Mouse (Mus musculus) liver, embryonic 13.5 days (tissue): Measurements from ENCODE around the gene Hist1h2ab. TPM values are rescaled to one million over a fixed set of nuclear protein-coding genes. Genes with fewer than 3 reads are reported as not detected.

Experiments used
- ATAC-seq: fragments of 200-750 bp; cut with Nextera tagmentation; 2 replicates; pipeline ENCODE4 v1.8.0; 2017; ENCODE audit warnings: low read depth, mild to moderate bottlenecking, moderate number of reproducible peaks, moderate library complexity
- DNase-seq: peaks from one replicate; pipeline ENCODE4 v3.0.0; 2022
- H3K27ac ChIP-seq: fragments of 300-500 bp; sonication (generic); 2 replicates; pipeline ENCODE4 v1.5.1; 2015; ENCODE audit warnings: moderate library complexity, mild to moderate bottlenecking, inconsistent platforms
- H3K27me3 ChIP-seq: fragments of 300-500 bp; sonication (generic); 2 replicates; pipeline ENCODE4 v1.6.1; 2015; ENCODE audit warnings: mild to moderate bottlenecking, inconsistent platforms
- H3K36me3 ChIP-seq: fragments of 300-500 bp; sonication (generic); 2 replicates; pipeline ENCODE4 v1.6.1; 2015; ENCODE audit warnings: mild to moderate bottlenecking, inconsistent platforms
- H3K4me1 ChIP-seq: fragments of 300-500 bp; sonication (generic); replicated peaks from 2 replicates; pipeline ENCODE4 v1.6.1; 2015; ENCODE audit warnings: inconsistent platforms
- H3K4me2 ChIP-seq: fragments of 300-500 bp; sonication (generic); 2 replicates; pipeline ENCODE4 v1.6.1; 2015; ENCODE audit warnings: inconsistent platforms, mild to moderate bottlenecking, moderate library complexity
- H3K4me3 ChIP-seq: fragments of 300-500 bp; sonication (generic); replicated peaks from 2 replicates; pipeline ENCODE4 v1.5.1; 2015; ENCODE audit warnings: mild to moderate bottlenecking, inconsistent platforms
- H3K9ac ChIP-seq: fragments of 300-500 bp; sonication (generic); 2 replicates; pipeline ENCODE4 v1.6.1; 2015; ENCODE audit warnings: mild to moderate bottlenecking, inconsistent platforms
- H3K9me3 ChIP-seq: fragments of 300-500 bp; sonication (generic); replicated peaks from 2 replicates; pipeline ENCODE4 v1.6.1; 2016; ENCODE audit warnings: inconsistent platforms
- WGBS: fragments of 180-500 bp; shearing (Covaris S2); methylation state at CpG from one replicate; pipeline ENCODE4 v1.1.7; 2015; ENCODE audit not compliant: insufficient replicate concordance; 5-methylcytosine and 5-hydroxymethylcytosine counted together
- polyA plus RNA-seq: library from polyadenylated mRNA; unstranded; fragments of >200 nt; fragmentation: Nextera tagmentation; extraction: Ambion mirVana; gene quantifications from 2 replicates; pipeline ENCODE4 v1.2.1, GENCODE M21; 2015

Gene Hist1h2ab
- polyA plus RNA-seq, 1 experiment from 2014 or later, result 76.2 TPM

GRCm38 (mm10) chr13:23738677-23739068, 12.3 kb upstream of the Hist1h2ab start, which contains the start of gene Hist1h1c:
Gene Hist1h1c, plus strand, starts transcription at chr13:23738808.
- H3K27me3 ChIP-seq, result no peaks in the 10 kb centered on the region
- peak within 1 kb of the TSS; percentile 92 for H3K9ac ChIP-seq
- H3K4me1 ChIP-seq, result peaks cover 35% of the 10 kb centered on the region
- peak; percentile 95 for DNase-seq
- H3K4me3 ChIP-seq, result peak within 1 kb of the TSS; percentile 65
- H3K9me3 ChIP-seq, result no peaks in the 10 kb centered on the region
- peak within 1 kb of the TSS; percentile 82 for H3K4me2 ChIP-seq
- peak within 1 kb of the TSS; percentile 100 for H3K27ac ChIP-seq
- H3K36me3 ChIP-seq, result no peaks in the 10 kb centered on the region
- ATAC-seq, result peak; percentile 79
- WGBS, result under 1% methylated on average over 38 of the region's 38 CpGs

DNA sequence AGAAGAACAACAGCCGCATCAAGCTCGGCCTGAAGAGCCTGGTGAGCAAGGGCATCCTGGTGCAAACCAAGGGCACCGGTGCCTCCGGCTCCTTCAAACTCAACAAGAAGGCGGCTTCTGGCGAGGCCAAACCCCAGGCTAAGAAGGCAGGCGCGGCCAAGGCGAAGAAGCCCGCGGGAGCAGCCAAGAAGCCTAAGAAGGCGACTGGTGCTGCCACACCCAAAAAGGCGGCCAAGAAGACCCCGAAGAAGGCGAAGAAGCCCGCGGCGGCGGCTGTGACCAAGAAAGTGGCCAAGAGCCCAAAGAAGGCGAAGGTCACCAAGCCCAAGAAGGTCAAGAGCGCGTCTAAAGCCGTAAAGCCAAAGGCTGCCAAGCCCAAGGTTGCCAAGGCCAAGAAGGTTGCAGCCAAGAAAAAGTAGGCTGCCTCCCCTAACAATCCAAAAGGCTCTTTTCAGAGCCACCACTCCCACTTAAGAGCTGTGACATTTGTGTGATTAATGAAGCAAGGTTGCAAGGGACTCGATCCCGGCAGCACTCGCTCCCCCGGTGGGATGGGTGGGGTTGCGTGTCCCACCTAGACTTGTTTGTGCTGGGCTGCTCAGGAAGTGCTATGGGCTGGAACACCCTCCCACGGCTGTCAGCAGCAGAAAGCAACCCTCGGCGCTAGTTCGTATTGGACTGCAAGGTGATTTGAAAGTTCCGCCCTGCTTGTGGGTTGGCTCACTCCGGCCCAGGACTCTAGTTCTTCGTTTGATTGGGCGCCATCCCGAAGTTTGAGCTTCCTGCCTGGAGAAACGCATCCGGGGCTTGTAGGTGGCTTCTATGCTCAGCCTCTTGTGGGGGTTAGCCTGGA, 11.6 kb upstream of the Hist1h2ab start:
- Histone ChIP-seq H3K27me3 (no peaks in the 10 kb centered on the region), H3K36me3 (no peaks in the 10 kb centered on the region), H3K4me1 (peaks cover 40% of the 10 kb centered on the region), H3K4me3 (peak overlapping the region; percentile 65), H3K9ac (peak overlapping the region; percentile 92), H3K4me2 (peak overlapping the region; percentile 82), H3K27ac (peak overlapping the region; percentile 100), H3K9me3 (no peaks in the 10 kb centered on the region)
- under 1% methylated on average over 39 of the region's 39 CpGs for WGBS
- DNase-seq, result peak; percentile 89
- peak; percentile 85 for ATAC-seq

- Histone ChIP-seq H3K4me2 (peak overlapping the region; percentile 82), H3K4me3 (peak overlapping the region; percentile 65), H3K9me3 (no peaks in the 10 kb centered on the region), H3K36me3 (no peaks in the 10 kb centered on the region), H3K9ac (peak overlapping the region; percentile 92), H3K4me1 (peaks cover 43% of the 10 kb centered on the region), H3K27me3 (no peaks in the 10 kb centered on the region), H3K27ac (peak overlapping the region; percentile 100)
- no peak for DNase-seq
- no peak for ATAC-seq
- WGBS, result under 1% methylated on average over 14 of the region's 14 CpGs
Measured at GRCm38 (mm10) chr13:23739922-23740252, 11.0 kb upstream of the Hist1h2ab start.

GRCm38 (mm10) chr13:23740256-23740840, 10.6 kb upstream of the Hist1h2ab start:
- Histone ChIP-seq H3K27me3 (no peaks in the 10 kb centered on the region), H3K4me2 (peak overlapping the region; percentile 82), H3K4me3 (peak overlapping the region; percentile 65), H3K36me3 (no peaks in the 10 kb centered on the region), H3K4me1 (peaks cover 43% of the 10 kb centered on the region), H3K9ac (peak overlapping the region; percentile 92), H3K9me3 (no peaks in the 10 kb centered on the region), H3K27ac (peak overlapping the region; percentile 100)
- no peak for DNase-seq
- WGBS, result 16% methylated on average over 13 of the region's 13 CpGs
- no peak for ATAC-seq

DNA sequence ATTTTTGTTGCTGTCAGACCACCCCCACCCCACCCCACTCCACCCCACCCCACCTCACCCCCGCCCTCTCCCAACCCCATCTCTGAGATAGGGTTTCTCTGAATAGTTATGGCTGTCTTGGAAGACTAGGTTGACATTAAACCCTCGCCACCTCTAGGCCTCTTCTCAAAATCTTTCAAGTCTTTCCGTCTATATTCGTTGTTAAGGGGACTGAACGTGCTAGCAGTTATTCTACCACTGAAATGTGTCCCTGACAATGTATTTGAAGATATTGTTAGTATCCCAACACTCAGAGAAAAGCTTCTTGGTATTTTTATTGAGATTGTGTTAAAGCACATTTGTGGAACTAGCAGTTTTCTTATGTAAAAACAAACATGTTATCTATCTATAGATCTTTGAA, 10.0 kb upstream of the Hist1h2ab start:
- Histone ChIP-seq H3K9ac (peak overlapping the region; percentile 92), H3K4me3 (peak overlapping the region; percentile 65), H3K9me3 (no peaks in the 10 kb centered on the region), H3K27ac (peak overlapping the region; percentile 100), H3K27me3 (no peaks in the 10 kb centered on the region), H3K4me2 (peak overlapping the region; percentile 82), H3K36me3 (no peaks in the 10 kb centered on the region), H3K4me1 (peaks cover 43% of the 10 kb centered on the region)
- ATAC-seq (no peak), DNase-seq (no peak)
- 13% methylated on average over 5 of the region's 5 CpGs for WGBS

DNA sequence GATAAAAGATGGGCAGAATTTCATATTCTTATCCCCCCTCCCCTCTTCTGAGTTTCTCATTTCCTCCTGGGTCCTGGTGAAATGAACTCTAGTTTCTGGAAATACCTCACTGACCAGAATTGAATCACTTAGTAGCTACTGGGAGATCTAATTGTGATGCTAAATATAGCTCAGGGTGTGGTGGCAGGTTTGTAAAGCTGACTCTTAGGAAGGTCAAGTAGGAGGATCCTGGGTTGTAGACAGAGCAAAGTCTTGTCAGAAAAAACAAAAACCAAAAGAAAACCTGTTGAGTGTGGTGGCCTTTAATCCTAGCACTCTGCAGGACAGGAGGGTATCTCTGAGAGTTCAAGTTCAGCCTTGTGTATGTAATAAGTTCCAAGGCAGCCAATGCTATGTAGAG, 8.9 kb upstream of the Hist1h2ab start:
- H3K4me2 ChIP-seq, result peak overlapping the region; percentile 53
- no peak for DNase-seq
- no peak for ATAC-seq
- H3K27ac ChIP-seq, result peak overlapping the region; percentile 89
- no peaks in the 10 kb centered on the region for H3K36me3 ChIP-seq
- H3K4me3 ChIP-seq, result peak overlapping the region; percentile 34
- peaks cover 44% of the 10 kb centered on the region for H3K4me1 ChIP-seq
- peak overlapping the region; percentile 73 for H3K9ac ChIP-seq
- H3K9me3 ChIP-seq, result no peaks in the 10 kb centered on the region
- H3K27me3 ChIP-seq, result no peaks in the 10 kb centered on the region

- DNase-seq, result no peak
- Histone ChIP-seq H3K27ac (peak overlapping the region; percentile 89), H3K36me3 (no peaks in the 10 kb centered on the region), H3K27me3 (no peaks in the 10 kb centered on the region), H3K4me3 (peak overlapping the region; percentile 32), H3K9ac (peak overlapping the region; percentile 67), H3K4me1 (peaks cover 48% of the 10 kb centered on the region), H3K4me2 (peak overlapping the region; percentile 54), H3K9me3 (no peaks in the 10 kb centered on the region)
- ATAC-seq, result no peak
- WGBS, result 82% methylated on average over 5 of the region's 5 CpGs
Measured at GRCm38 (mm10) chr13:23743215-23743614, 7.7 kb upstream of the Hist1h2ab start.

- Histone ChIP-seq H3K27ac (peak overlapping the region; percentile 99), H3K4me1 (peaks cover 53% of the 10 kb centered on the region), H3K4me3 (peak overlapping the region; percentile 57), H3K9me3 (no peaks in the 10 kb centered on the region), H3K9ac (peak overlapping the region; percentile 82), H3K4me2 (peak overlapping the region; percentile 67), H3K27me3 (no peaks in the 10 kb centered on the region), H3K36me3 (no peaks in the 10 kb centered on the region)
- 52% methylated on average over 4 of the region's 4 CpGs for WGBS
- no peak for ATAC-seq
- DNase-seq, result no peak
Measured at GRCm38 (mm10) chr13:23743963-23744362, 7.0 kb upstream of the Hist1h2ab start.

DNA sequence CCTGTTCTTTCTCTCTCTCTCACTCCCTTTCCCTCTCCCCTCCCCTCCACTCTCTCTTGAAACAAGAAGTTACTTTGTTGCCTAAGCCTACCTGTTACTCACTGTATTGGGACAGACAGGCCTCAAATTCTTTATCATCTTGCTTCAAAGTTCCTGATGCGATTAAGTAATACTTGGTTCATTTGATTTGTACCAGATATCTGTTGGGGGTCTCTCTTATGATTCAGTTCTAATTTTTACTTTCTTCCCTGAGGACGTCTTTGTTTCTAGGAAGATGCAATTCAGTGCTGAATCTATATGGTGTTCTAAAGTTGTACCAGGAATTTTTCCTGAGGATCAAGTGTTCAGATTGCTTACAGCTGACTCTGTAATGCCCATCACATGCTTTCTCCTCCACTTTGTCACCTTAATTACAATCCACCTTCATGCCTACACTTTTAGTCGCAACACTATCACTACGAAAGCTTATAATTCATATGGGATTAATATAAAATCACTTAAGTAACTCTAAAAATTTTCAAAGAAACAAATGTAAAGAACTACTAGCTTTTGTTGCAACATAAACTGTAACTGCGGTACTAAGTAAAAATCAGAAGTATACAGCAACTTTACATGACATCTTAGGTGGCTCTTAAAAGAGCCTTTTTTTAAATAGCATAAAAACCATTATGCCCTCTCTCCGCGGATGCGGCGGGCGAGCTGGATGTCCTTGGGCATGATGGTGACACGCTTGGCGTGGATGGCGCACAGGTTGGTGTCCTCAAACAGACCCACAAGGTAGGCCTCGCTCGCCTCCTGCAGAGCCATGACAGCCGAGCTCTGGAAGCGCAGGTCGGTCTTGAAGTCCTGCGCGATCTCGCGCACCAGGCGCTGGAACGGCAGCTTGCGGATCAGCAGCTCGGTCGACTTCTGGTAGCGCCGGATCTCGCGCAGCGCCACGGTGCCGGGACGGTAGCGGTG, 6.2 kb upstream of the Hist1h2ab start:
- ATAC-seq (no peak), DNase-seq (peak; percentile 71)
- Histone ChIP-seq H3K4me2 (peak overlapping the region; percentile 67), H3K27me3 (no peaks in the 10 kb centered on the region), H3K27ac (peak overlapping the region; percentile 99), H3K4me1 (peaks cover 58% of the 10 kb centered on the region), H3K4me3 (peak overlapping the region; percentile 57), H3K9ac (peak overlapping the region; percentile 82), H3K9me3 (no peaks in the 10 kb centered on the region), H3K36me3 (no peaks in the 10 kb centered on the region)
- 1% methylated on average over 18 of the region's 36 CpGs for WGBS

DNA sequence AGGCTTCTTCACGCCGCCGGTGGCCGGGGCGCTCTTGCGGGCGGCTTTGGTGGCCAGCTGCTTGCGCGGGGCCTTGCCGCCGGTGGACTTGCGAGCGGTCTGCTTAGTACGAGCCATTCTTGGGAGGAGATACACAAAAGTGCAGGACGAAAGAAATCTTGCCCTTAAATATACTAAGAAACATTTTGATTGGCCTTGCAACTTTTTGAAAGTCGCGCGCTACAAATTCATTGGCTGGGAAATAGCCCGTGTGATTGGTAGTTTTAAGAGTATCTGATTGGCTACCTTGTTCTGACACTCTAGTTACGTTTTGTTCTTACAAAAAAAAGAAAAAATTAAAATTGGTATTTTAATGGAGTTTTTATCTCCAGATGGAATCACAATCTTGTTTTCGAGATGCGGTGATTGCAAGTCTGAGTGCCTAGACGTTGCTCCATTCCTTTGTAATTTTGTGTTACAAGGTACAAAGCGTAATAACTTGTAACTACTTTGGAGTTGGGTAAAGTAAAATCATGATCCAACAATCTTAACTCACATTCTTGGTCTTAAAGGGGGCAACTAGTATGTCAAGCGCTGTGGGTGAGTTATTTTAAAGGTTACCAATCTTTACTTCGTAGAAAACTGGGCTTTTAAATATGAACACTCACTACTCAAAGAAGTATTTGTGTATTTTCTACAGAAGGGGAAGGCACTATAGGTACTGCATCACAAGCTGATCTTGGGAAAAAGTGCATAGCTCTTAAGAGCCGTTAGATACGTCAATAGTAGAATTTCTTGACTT, 5.4 kb upstream of the Hist1h2ab start, which contains the start of gene Hist1h3c:
Gene Hist1h3c (minus strand): TSS at position 222 of the 781 bp plus-strand sequence.
- Histone ChIP-seq H3K4me3 (peak within 1 kb of the TSS; percentile 59), H3K27me3 (no peaks in the 10 kb centered on the region), H3K4me1 (peaks cover 63% of the 10 kb centered on the region), H3K9ac (peak within 1 kb of the TSS; percentile 82), H3K27ac (peak within 1 kb of the TSS; percentile 99), H3K9me3 (no peaks in the 10 kb centered on the region), H3K4me2 (peak within 1 kb of the TSS; percentile 67), H3K36me3 (no peaks in the 10 kb centered on the region)
- peak; percentile 55 for ATAC-seq
- DNase-seq, result peak; percentile 83
- WGBS, result under 1% methylated on average over 28 of the region's 28 CpGs
